Comparison of ENCODE assay signal across 20 mouse cellular contexts in the genomic region with DNA sequence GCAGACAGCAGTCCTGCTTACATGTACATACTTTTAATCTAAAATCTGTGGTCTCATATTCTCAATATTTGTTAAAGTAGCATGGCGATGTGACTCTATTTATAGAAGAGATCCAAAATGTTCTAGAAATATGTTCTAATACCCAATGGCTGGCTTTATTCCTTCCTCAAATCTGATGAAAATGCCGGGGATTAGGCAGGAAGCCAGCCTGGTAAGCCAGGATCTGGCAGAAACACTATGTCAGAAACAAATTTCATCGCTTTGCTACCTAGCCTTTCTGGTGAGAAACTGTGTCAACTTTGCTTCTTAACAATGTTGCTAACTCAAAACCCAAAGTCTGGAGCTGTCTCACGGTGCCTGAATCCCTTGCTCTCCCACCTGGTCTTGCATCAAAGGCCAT. TPM values are rescaled to one million over a fixed set of nuclear protein-coding genes. Genes with fewer than 3 reads are reported as not detected.
DNase-seq lines count a peak whose midpoint lies in the region; ATAC-seq and TF ChIP-seq lines count a peak whose summit lies in the region.
"Had no signal": no experiment of that assay in that cellular context is flagged by ENCODE, and none has a peak within 500 bp of the region (broad histone marks: within the 10 kb centered on the region; RNA-seq: fewer than 3 reads in every experiment).

No protein-coding gene starts in this region.

- DNase-seq in embryonic facial prominence, embryonic 14.5 days (ENCODE audit: low spot score), result peak; percentile 13
- DNase-seq in embryonic facial prominence, embryonic 10.5 days (ENCODE audit: low spot score), result no peak
- peak; percentile 12 for DNase-seq in right cerebral cortex, postnatal 14 days
- no peak for DNase-seq in right cerebral cortex, postnatal 25 days
- DNase-seq in cerebellum, adult 9-11 months, result peak; percentile 77
- peak in 1 of 2 experiments; percentile 56 for DNase-seq in layer of hippocampus, adult 2 months (ENCODE audit: low spot score in 2 of 2)
- no peak for DNase-seq in liver, embryonic 11.5 days (ENCODE audit: low spot score)
- no peak for DNase-seq in heart, postnatal 14 days
- DNase-seq: adrenal gland, postnatal 14 days; kidney, adult 2 months; kidney, postnatal 10 days had no signal

- H3K4me2 ChIP-seq in embryonic facial prominence, embryonic 14.5 days (ENCODE audit: low read depth, low read length), result no peak overlapping the region
- H3K4me2 ChIP-seq in liver, embryonic 11.5 days, result no peak overlapping the region
- H3K4me2 ChIP-seq: forebrain, embryonic 13.5 days; hindbrain, embryonic 13.5 days; liver, embryonic 15.5 days; midbrain, embryonic 13.5 days; neural tube, embryonic 12.5 days; stomach, embryonic 15.5 days had no signal

- no peaks in the 10 kb centered on the region for H3K9me3 ChIP-seq in embryonic facial prominence, embryonic 14.5 days (ENCODE audit: control insufficient read depth, low read length)
- H3K9me3 ChIP-seq in embryonic facial prominence, embryonic 10.5 days, result no peaks in the 10 kb centered on the region
- no peaks in the 10 kb centered on the region for H3K9me3 ChIP-seq in liver, embryonic 11.5 days (ENCODE audit: control insufficient read depth, low read length)
- H3K9me3 ChIP-seq: forebrain, embryonic 13.5 days; G1E; hindbrain, embryonic 13.5 days; liver, embryonic 15.5 days; midbrain, embryonic 13.5 days; neural tube, embryonic 12.5 days; stomach, embryonic 15.5 days had no signal

- no peaks in the 10 kb centered on the region for H3K4me1 ChIP-seq in embryonic facial prominence, embryonic 14.5 days (ENCODE audit: control insufficient read depth, insufficient read depth, low read length)
- H3K4me1 ChIP-seq in embryonic facial prominence, embryonic 10.5 days, result no peaks in the 10 kb centered on the region
- H3K4me1 ChIP-seq in liver, embryonic 11.5 days (replicated peaks; ENCODE audit: control insufficient read depth, insufficient read depth, low read length), result no peaks in the 10 kb centered on the region
- H3K4me1 ChIP-seq: liver, embryonic 15.5 days; neural tube, embryonic 12.5 days; stomach, embryonic 15.5 days had no signal

- no peak for ATAC-seq in embryonic facial prominence, embryonic 14.5 days (ENCODE audit: low read depth)
- ATAC-seq in liver, embryonic 11.5 days (replicated peaks; ENCODE audit: low FRiP score), result no peak
- ATAC-seq: forebrain, embryonic 13.5 days; inflammation-experienced regulatory T-cells, adult 6 months; lung, postnatal 0 days; midbrain, embryonic 13.5 days had no signal

- intact Hi-C loops in heart, postnatal 14 days (cut with DNase I), result no loop called here

- H3K27me3 ChIP-seq in embryonic facial prominence, embryonic 14.5 days (replicated peaks; ENCODE audit: control insufficient read depth, insufficient read depth, low read length), result peaks cover 3% of the 10 kb centered on the region
- H3K27me3 ChIP-seq in embryonic facial prominence, embryonic 10.5 days (replicated peaks; ENCODE audit: low read depth, poor library complexity, severe bottlenecking), result peaks cover 2% of the 10 kb centered on the region
- no peaks in the 10 kb centered on the region; the same call in 1 of the 2 replicates for H3K27me3 ChIP-seq in liver, embryonic 11.5 days (replicated peaks; ENCODE audit: control insufficient read depth, insufficient read depth, low read length)
- H3K27me3 ChIP-seq: forebrain, embryonic 13.5 days; hindbrain, embryonic 13.5 days; liver, embryonic 15.5 days; midbrain, embryonic 13.5 days; neural tube, embryonic 12.5 days; stomach, embryonic 15.5 days had no signal

- H3K4me3 ChIP-seq in embryonic facial prominence, embryonic 14.5 days (ENCODE audit: low read depth, low read length), result no peak overlapping the region
- no peak overlapping the region for H3K4me3 ChIP-seq in embryonic facial prominence, embryonic 10.5 days
- H3K4me3 ChIP-seq in layer of hippocampus, adult 2 months, result no peak overlapping the region; the same call in 1 of the 2 replicates
- H3K4me3 ChIP-seq in liver, embryonic 11.5 days (ENCODE audit: low read depth, low read length), result no peak overlapping the region
- H3K4me3 ChIP-seq: forebrain, embryonic 13.5 days; hindbrain, embryonic 13.5 days; liver, embryonic 15.5 days; midbrain, embryonic 13.5 days; neural tube, embryonic 12.5 days; stomach, embryonic 15.5 days had no signal

- TF ChIP-seq CTCF in layer of hippocampus, adult 2 months (conservative IDR thresholded peaks at IDR 0.05), result no peak

- H3K9ac ChIP-seq in embryonic facial prominence, embryonic 14.5 days (ENCODE audit: low read depth, low read length), result no peak overlapping the region
- no peak overlapping the region for H3K9ac ChIP-seq in liver, embryonic 11.5 days (ENCODE audit: low read depth, low read length)
- H3K9ac ChIP-seq: forebrain, embryonic 13.5 days; hindbrain, embryonic 13.5 days; liver, embryonic 15.5 days; midbrain, embryonic 13.5 days; neural tube, embryonic 12.5 days; stomach, embryonic 15.5 days had no signal

- WGBS in embryonic facial prominence, embryonic 14.5 days, result 68% methylated on average over 4 of the region's 4 CpGs
- WGBS in embryonic facial prominence, embryonic 10.5 days, result 88% methylated on average over 4 of the region's 4 CpGs
- WGBS in liver, embryonic 11.5 days, result 78% methylated on average over 4 of the region's 4 CpGs

- no peaks in the 10 kb centered on the region for H3K36me3 ChIP-seq in embryonic facial prominence, embryonic 14.5 days (ENCODE audit: control insufficient read depth, insufficient read depth, low read length)
- no peaks in the 10 kb centered on the region for H3K36me3 ChIP-seq in embryonic facial prominence, embryonic 10.5 days (replicated peaks)
- no peaks in the 10 kb centered on the region for H3K36me3 ChIP-seq in liver, embryonic 11.5 days (ENCODE audit: control insufficient read depth, insufficient read depth, low read length)
- H3K36me3 ChIP-seq: G1E; hindbrain, embryonic 13.5 days; liver, embryonic 15.5 days; midbrain, embryonic 13.5 days; neural tube, embryonic 12.5 days; stomach, embryonic 15.5 days had no signal

- no peak overlapping the region for H3K27ac ChIP-seq in embryonic facial prominence, embryonic 14.5 days (replicated peaks; ENCODE audit: low read depth, low read length)
- no peak overlapping the region for H3K27ac ChIP-seq in embryonic facial prominence, embryonic 10.5 days (replicated peaks)
- peak overlapping the region; percentile 98 for H3K27ac ChIP-seq in layer of hippocampus, adult 2 months
- H3K27ac ChIP-seq in liver, embryonic 11.5 days (ENCODE audit: low read depth, low read length), result no peak overlapping the region
- H3K27ac ChIP-seq: forebrain, embryonic 13.5 days; hindbrain, embryonic 13.5 days; liver, embryonic 15.5 days; midbrain, embryonic 13.5 days; neural tube, embryonic 12.5 days; stomach, embryonic 15.5 days had no signal

RNA-seq across cellular contexts. Expression of a gene that starts 7.3 kb away (rescaled TPM):
- 6.0 and 6.2 TPM in 2 replicates for polyA plus RNA-seq in embryonic facial prominence, embryonic 14.5 days (2014; fragmentation: Nextera tagmentation; extraction: Ambion mirVana)
- polyA plus RNA-seq in embryonic facial prominence, embryonic 10.5 days (2016; fragmentation: Nextera tagmentation; extraction: Ambion mirVana), result 2.6 and 3.3 TPM in 2 replicates
- total RNA-seq in layer of hippocampus, adult 2 months (2021), result 1,000 to 10,000 TPM in 1 of 2 experiments, 100 to 1,000 TPM in 1; 975 to 1,036 TPM
- 1.1 and 1.5 TPM in 2 replicates for polyA plus RNA-seq in liver, embryonic 11.5 days (2014; fragmentation: Nextera tagmentation; extraction: Ambion mirVana)
- total RNA-seq in heart, postnatal 14 days (2021), result under 1 TPM; 0.12 TPM
- polyA plus RNA-seq: inflammation-experienced regulatory T-cells, adult 6 months had no signal

Comparison
In these comparisons a context has a peak if more than half of its experiments do, and no peak if none do; other contexts are left out.
1. DNase-seq: peak in embryonic facial prominence, embryonic 14.5 days (single experiment), right cerebral cortex, postnatal 14 days (single experiment) and cerebellum, adult 9-11 months (single experiment); none in embryonic facial prominence, embryonic 10.5 days (single experiment), right cerebral cortex, postnatal 25 days (single experiment), liver, embryonic 11.5 days (single experiment) and heart, postnatal 14 days (0 of 2).